Mouse (Mus musculus) cortical plate, adult 2 months (tissue): Measurements from ENCODE around the gene Eif1ax.

ENCODE experiments used
- CTCF ChIP-seq: fragments of 200-500 bp; IDR thresholded peaks from 2 replicates; pipeline ENCODE4 v1.5.1; 2011; ENCODE audit warnings: mild to moderate bottlenecking, control low read depth, low read length; ENCODE audit not compliant: insufficient read depth; ENCODE audit errors: extremely low read depth
- POLR2A ChIP-seq: fragments of 200-500 bp; IDR thresholded peaks from 2 replicates; pipeline ENCODE4 v1.6.1; 2011; ENCODE audit warnings: mild to moderate bottlenecking, low read length, control low read depth; ENCODE audit not compliant: insufficient read depth; ENCODE audit errors: extremely low read depth

GRCm38 (mm10) chrX:159414829-159415673 lies 43.1 kb downstream of the Eif1ax start:
- TF ChIP-seq CTCF (no peak), POLR2A (peak; percentile 28; the same call in 1 of the 2 replicates)
